14 mouse cellular contexts compared by ENCODE assay signal in the genomic region with DNA sequence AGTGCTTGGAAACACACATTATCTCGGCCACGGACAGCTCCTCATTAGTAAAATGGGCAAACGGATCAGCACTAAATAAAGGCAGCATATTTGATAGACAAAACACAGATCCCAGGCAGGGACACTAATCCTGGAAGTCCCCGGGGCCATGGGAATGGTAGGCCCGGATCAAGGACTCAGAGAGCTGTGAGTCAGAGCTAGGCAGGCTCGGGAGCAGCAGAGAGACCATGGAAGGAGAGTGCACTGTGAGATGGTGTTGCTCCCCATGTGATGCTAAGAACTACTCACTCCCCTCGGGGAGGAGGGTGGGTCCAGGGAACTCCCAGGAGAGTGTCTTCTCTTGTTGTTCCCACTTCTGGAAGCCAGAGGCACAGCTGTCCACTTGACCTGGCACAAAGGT.
"Had no signal": no experiment of that assay in that cellular context is flagged by ENCODE, and none has a peak within 500 bp of the region (broad histone marks: within the 10 kb centered on the region; RNA-seq: fewer than 3 reads in every experiment).

No protein-coding gene starts in this region.

- H3K4me2 ChIP-seq: limb, embryonic 12.5 days; liver, embryonic 13.5 days; lung, embryonic 15.5 days; midbrain, embryonic 12.5 days had no signal

- H3K27ac ChIP-seq: layer of hippocampus, adult 2 months; limb, embryonic 12.5 days; liver, embryonic 13.5 days; lung, embryonic 15.5 days; midbrain, embryonic 12.5 days had no signal

- H3K27me3 ChIP-seq: limb, embryonic 12.5 days; liver, embryonic 13.5 days; lung, embryonic 15.5 days had no signal

- H3K4me3 ChIP-seq: layer of hippocampus, adult 2 months; limb, embryonic 12.5 days; liver, embryonic 13.5 days; lung, embryonic 15.5 days; midbrain, embryonic 12.5 days had no signal

- DNase-seq: kidney, postnatal 10 days; kidney, postnatal 4 days; liver; liver, embryonic 13.5 days; liver, postnatal 0 days; lung, postnatal 14 days; right cerebral cortex, postnatal 4 days; spleen, adult 18-20 months; thymus, adult 18-20 months; thymus, postnatal 14 days had no signal

- H3K9ac ChIP-seq: limb, embryonic 12.5 days; liver, embryonic 13.5 days; liver, postnatal 0 days; lung, embryonic 15.5 days; midbrain, embryonic 12.5 days had no signal

- ATAC-seq: liver, postnatal 0 days had no signal

- H3K9me3 ChIP-seq: limb, embryonic 12.5 days; liver, embryonic 13.5 days; lung, embryonic 15.5 days; midbrain, embryonic 12.5 days had no signal

- H3K4me1 ChIP-seq: limb, embryonic 12.5 days; liver, embryonic 13.5 days; lung, embryonic 15.5 days; midbrain, embryonic 12.5 days had no signal

- H3K36me3 ChIP-seq: limb, embryonic 12.5 days; liver, embryonic 13.5 days; lung, embryonic 15.5 days; midbrain, embryonic 12.5 days had no signal
